Mouse (Mus musculus) olfactory bulb, adult 2 months (tissue): ENCODE measurements around the gene Gm39566.

Experiments used
- CTCF ChIP-seq: fragments of 200-500 bp; IDR thresholded peaks from 2 replicates; pipeline ENCODE4 v1.5.1; 2012; ENCODE audit warnings: low read depth, mild to moderate bottlenecking, low read length, moderate library complexity; ENCODE audit not compliant: insufficient read depth
- POLR2A ChIP-seq: fragments of 200-500 bp; IDR thresholded peaks from 2 replicates; pipeline ENCODE4 v1.6.1; 2012; ENCODE audit warnings: mild to moderate bottlenecking, low read depth, low read length, moderate library complexity; ENCODE audit not compliant: insufficient read depth

- TF ChIP-seq CTCF (no peak), POLR2A (no peak)
Measured at GRCm38 (mm10) chr11:69774961-69775360, 40.1 kb downstream of the Gm39566 start.
